Mouse (Mus musculus): Measurements from ENCODE around the gene Slc38a10.

DNA sequence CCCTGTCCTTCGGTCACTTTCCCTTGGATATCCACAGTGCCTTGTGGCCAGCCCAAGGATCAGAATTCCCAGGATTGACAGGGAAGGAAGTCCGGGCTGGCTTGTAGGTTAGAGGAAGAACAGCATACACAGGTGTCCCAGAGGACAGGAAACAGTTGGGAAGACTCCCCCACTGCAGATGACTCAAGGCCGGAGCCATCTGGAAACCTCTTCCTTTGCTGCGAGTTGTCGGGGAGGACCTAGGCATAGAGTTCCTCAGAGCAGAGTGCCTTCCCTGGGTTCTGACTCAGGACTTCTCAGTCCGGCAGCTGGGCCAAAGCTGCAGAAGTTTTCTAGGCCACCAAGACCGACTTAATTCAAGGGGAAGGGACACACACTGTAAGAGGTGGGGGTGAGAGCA is 48.6 kb upstream of the Slc38a10 start:
- TF ChIP-seq CTCF (IDR thresholded peaks at IDR 0.05; ENCODE audit: borderline replicate concordance, insufficient read depth, low read length) (no peak), POLR2A (IDR thresholded peaks at IDR 0.05; ENCODE audit: low read depth, low read length) (no peak)

Data from embryonic fibroblast, embryonic 13.5 days (primary cell).